Mouse (Mus musculus) kidney, embryonic 15.5 days (tissue): ENCODE measurements around the gene Rgs6. TPM values are rescaled to one million over a fixed set of nuclear protein-coding genes. Genes with fewer than 3 reads are reported as not detected.

Source experiments
- ATAC-seq: fragments of 200-750 bp; cut with Nextera tagmentation; replicated peaks from 2 replicates; pipeline ENCODE4 v1.8.0; 2017; ENCODE audit warnings: moderate TSS enrichment; ENCODE audit not compliant: low FRiP score
- H3K27ac ChIP-seq: fragments of 300-500 bp; sonication (generic); 2 replicates; pipeline ENCODE4 v1.5.1; 2015; ENCODE audit warnings: mild to moderate bottlenecking, inconsistent platforms
- H3K27me3 ChIP-seq: fragments of 300-500 bp; sonication (generic); 2 replicates; pipeline ENCODE4 v1.6.1; 2015; ENCODE audit warnings: inconsistent platforms
- H3K36me3 ChIP-seq: fragments of 300-500 bp; sonication (generic); 2 replicates; pipeline ENCODE4 v1.6.1; 2015; ENCODE audit warnings: inconsistent platforms
- H3K4me1 ChIP-seq: fragments of 300-500 bp; sonication (generic); 2 replicates; pipeline ENCODE4 v1.6.1; 2015; ENCODE audit warnings: inconsistent platforms
- H3K4me2 ChIP-seq: fragments of 300-500 bp; sonication (generic); 2 replicates; pipeline ENCODE4 v1.6.1; 2015; ENCODE audit warnings: moderate library complexity, mild to moderate bottlenecking, inconsistent platforms
- H3K4me3 ChIP-seq: fragments of 300-500 bp; sonication (generic); replicated peaks from 2 replicates; pipeline ENCODE4 v1.5.1; 2015; ENCODE audit warnings: mild to moderate bottlenecking, inconsistent platforms
- H3K9ac ChIP-seq: fragments of 300-500 bp; sonication (generic); 2 replicates; pipeline ENCODE4 v1.6.1; 2015; ENCODE audit warnings: mild to moderate bottlenecking, inconsistent platforms
- H3K9me3 ChIP-seq: fragments of 300-500 bp; sonication (generic); replicated peaks from 2 replicates; pipeline ENCODE4 v1.6.1; 2016; ENCODE audit warnings: inconsistent platforms
- WGBS: fragments of 180-500 bp; shearing (Covaris S2); methylation state at CpG from one replicate; pipeline ENCODE4 v1.1.7; 2015; ENCODE audit warnings: mixed read lengths; 5-methylcytosine and 5-hydroxymethylcytosine counted together
- polyA plus RNA-seq: library from polyadenylated mRNA; unstranded; fragments of >200 nt; fragmentation: Nextera tagmentation; extraction: Ambion mirVana; gene quantifications from 2 replicates; pipeline ENCODE4 v1.2.1, GENCODE M21; 2015

Gene Rgs6
- polyA plus RNA-seq, 1 experiment from 2014 or later = 1.8 TPM

GRCm38 (mm10) chr12:83136031-83136430, 547.9 kb downstream of the Rgs6 start:
- WGBS = 88% methylated on average over 5 of the region's 5 CpGs
- H3K4me3 ChIP-seq = no peak overlapping the region
- no peaks in the 10 kb centered on the region for H3K27me3 ChIP-seq
- no peaks in the 10 kb centered on the region for H3K9me3 ChIP-seq
- H3K4me1 ChIP-seq = peaks cover 10% of the 10 kb centered on the region; the same call in 1 of the 2 replicates
- H3K36me3 ChIP-seq = no peaks in the 10 kb centered on the region
- no peak overlapping the region for H3K4me2 ChIP-seq
- no peak for ATAC-seq
- no peak overlapping the region for H3K9ac ChIP-seq
- H3K27ac ChIP-seq = no peak overlapping the region

- no peaks in the 10 kb centered on the region for H3K36me3 ChIP-seq
Measured at GRCm38 (mm10) chr12:83136460-83136859, 548.4 kb downstream of the Rgs6 start.

DNA sequence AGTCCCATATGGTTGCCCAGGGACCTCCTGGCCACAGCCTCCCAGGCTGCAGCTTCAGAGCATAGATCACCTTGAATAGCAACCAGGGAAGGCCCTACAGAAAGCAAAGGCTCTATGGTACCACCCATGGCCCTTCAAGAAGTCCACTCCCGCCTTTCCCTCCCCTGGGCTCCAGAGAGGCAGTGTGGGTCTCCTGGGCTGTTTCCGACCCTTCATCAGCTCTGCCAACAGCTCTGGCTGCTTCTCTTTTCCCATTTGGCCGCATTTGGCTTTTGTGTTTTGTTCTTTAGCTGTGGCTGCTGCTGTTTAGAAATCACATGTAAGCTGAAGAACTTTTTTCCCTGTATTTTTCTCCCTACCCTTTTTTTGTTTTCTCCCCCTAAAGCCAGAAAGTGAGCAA, 548.9 kb downstream of the Rgs6 start:
- WGBS = 71% methylated on average over 3 of the region's 3 CpGs

More at GRCm38 (mm10) chr12:83136460-83136859, 548.4 kb downstream of the Rgs6 start:
- no peak overlapping the region for H3K4me3 ChIP-seq
- H3K27me3 ChIP-seq = no peaks in the 10 kb centered on the region
- no peak overlapping the region for H3K27ac ChIP-seq
- WGBS = 84% methylated on average over 2 of the region's 2 CpGs
- ATAC-seq = no peak
- H3K9ac ChIP-seq = no peak overlapping the region
- H3K9me3 ChIP-seq = no peaks in the 10 kb centered on the region
- H3K4me2 ChIP-seq = no peak overlapping the region
- peaks cover 10% of the 10 kb centered on the region; the same call in 1 of the 2 replicates for H3K4me1 ChIP-seq

GRCm38 (mm10) chr12:83141164-83141563, 553.1 kb downstream of the Rgs6 start:
- Histone ChIP-seq H3K27ac (no peak overlapping the region), H3K4me3 (no peak overlapping the region), H3K9ac (no peak overlapping the region), H3K36me3 (no peaks in the 10 kb centered on the region), H3K4me1 (no peaks in the 10 kb centered on the region), H3K4me2 (no peak overlapping the region), H3K9me3 (no peaks in the 10 kb centered on the region), H3K27me3 (no peaks in the 10 kb centered on the region)
- 56% methylated on average over 2 of the region's 2 CpGs for WGBS
- ATAC-seq = no peak

More for the DNA sequence above, 548.9 kb downstream of the Rgs6 start:
- ATAC-seq = no peak
- H3K4me3 ChIP-seq = no peak overlapping the region
- no peak overlapping the region for H3K9ac ChIP-seq
- no peaks in the 10 kb centered on the region for H3K9me3 ChIP-seq
- H3K4me1 ChIP-seq = peaks cover 10% of the 10 kb centered on the region; the same call in 1 of the 2 replicates
- no peaks in the 10 kb centered on the region for H3K36me3 ChIP-seq
- H3K27me3 ChIP-seq = no peaks in the 10 kb centered on the region
- H3K4me2 ChIP-seq = no peak overlapping the region
- no peak overlapping the region for H3K27ac ChIP-seq

- Histone ChIP-seq H3K9ac (no peak overlapping the region), H3K9me3 (no peaks in the 10 kb centered on the region), H3K27ac (no peak overlapping the region), H3K4me2 (no peak overlapping the region), H3K36me3 (no peaks in the 10 kb centered on the region), H3K4me1 (no peaks in the 10 kb centered on the region), H3K4me3 (no peak overlapping the region), H3K27me3 (no peaks in the 10 kb centered on the region)
- WGBS = 62% methylated on average over 2 of the region's 2 CpGs
- no peak for ATAC-seq
Measured at GRCm38 (mm10) chr12:83142507-83142906, 554.4 kb downstream of the Rgs6 start.

- no peak overlapping the region for H3K9ac ChIP-seq
Measured at GRCm38 (mm10) chr12:83143071-83143470, 555.0 kb downstream of the Rgs6 start.

GRCm38 (mm10) chr12:83143574-83143973, 555.5 kb downstream of the Rgs6 start:
- Histone ChIP-seq H3K4me3 (no peak overlapping the region), H3K9me3 (no peaks in the 10 kb centered on the region), H3K4me2 (no peak overlapping the region), H3K4me1 (no peaks in the 10 kb centered on the region), H3K27ac (no peak overlapping the region), H3K9ac (no peak overlapping the region), H3K36me3 (no peaks in the 10 kb centered on the region), H3K27me3 (no peaks in the 10 kb centered on the region)
- 86% methylated on average over 1 of the region's 1 CpGs for WGBS
- no peak for ATAC-seq

More at GRCm38 (mm10) chr12:83143071-83143470, 555.0 kb downstream of the Rgs6 start:
- H3K4me2 ChIP-seq = no peak overlapping the region
- ATAC-seq = no peak
- H3K4me3 ChIP-seq = no peak overlapping the region
- H3K4me1 ChIP-seq = no peaks in the 10 kb centered on the region
- no peaks in the 10 kb centered on the region for H3K27me3 ChIP-seq
- no peaks in the 10 kb centered on the region for H3K36me3 ChIP-seq
- no peaks in the 10 kb centered on the region for H3K9me3 ChIP-seq
- no peak overlapping the region for H3K27ac ChIP-seq
- WGBS = 50% methylated on average over 3 of the region's 3 CpGs

DNA sequence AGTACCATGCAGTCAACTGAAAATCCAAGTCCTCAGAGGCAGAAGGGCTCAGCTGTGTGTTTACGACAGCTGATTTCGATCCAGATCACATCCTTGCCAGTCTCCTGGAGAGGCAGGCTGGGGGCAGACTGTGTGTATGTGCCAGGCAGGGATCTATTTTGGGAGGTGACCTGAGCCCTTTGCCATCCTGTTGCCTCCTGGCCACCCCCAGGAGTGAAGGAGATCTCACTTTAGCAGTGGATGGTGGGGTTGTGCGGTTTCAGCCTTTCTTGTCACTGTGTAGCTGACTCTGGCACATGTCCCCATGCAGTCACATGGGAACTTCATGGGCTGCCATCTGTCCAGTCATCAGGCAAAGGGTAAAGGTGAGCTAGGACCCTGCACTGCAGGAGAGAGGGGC, 557.0 kb downstream of the Rgs6 start:
- ATAC-seq = no peak
- Histone ChIP-seq H3K4me3 (no peak overlapping the region), H3K9me3 (no peaks in the 10 kb centered on the region)

GRCm38 (mm10) chr12:83145902-83146301, 557.8 kb downstream of the Rgs6 start:
- H3K9me3 ChIP-seq = no peaks in the 10 kb centered on the region
- 86% methylated on average over 3 of the region's 3 CpGs for WGBS
- no peak overlapping the region for H3K4me2 ChIP-seq
- no peaks in the 10 kb centered on the region for H3K36me3 ChIP-seq
- no peak for ATAC-seq
- no peak overlapping the region for H3K27ac ChIP-seq
- no peak overlapping the region for H3K9ac ChIP-seq
- H3K4me1 ChIP-seq = no peaks in the 10 kb centered on the region
- H3K4me3 ChIP-seq = no peak overlapping the region
- H3K27me3 ChIP-seq = no peaks in the 10 kb centered on the region

More for the DNA sequence above, 557.0 kb downstream of the Rgs6 start:
- Histone ChIP-seq H3K4me1 (no peaks in the 10 kb centered on the region), H3K4me2 (no peak overlapping the region), H3K36me3 (no peaks in the 10 kb centered on the region), H3K9ac (no peak overlapping the region), H3K27ac (no peak overlapping the region), H3K27me3 (no peaks in the 10 kb centered on the region)
- WGBS = 84% methylated on average over 3 of the region's 3 CpGs

DNA sequence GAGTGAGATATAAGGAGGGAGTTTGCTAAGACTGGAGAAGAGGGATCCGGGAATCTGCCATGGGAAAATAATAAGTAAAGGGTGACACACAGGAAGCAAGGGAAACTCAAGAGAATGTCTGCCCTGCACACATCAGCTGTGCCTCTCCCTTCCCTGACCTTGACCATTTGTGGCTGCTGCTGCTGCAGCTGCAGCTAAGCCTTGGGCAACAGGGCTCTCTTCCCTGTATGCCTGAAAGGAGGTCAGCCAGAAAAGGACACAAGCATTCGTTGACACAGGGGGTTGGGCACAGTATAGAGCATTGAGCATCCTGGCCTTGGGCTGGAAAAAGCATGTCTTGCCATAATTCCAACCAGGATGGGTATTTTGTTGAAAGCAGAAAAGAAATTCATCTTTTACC, 558.8 kb downstream of the Rgs6 start:
- Histone ChIP-seq H3K4me1 (no peaks in the 10 kb centered on the region), H3K4me3 (no peak overlapping the region), H3K4me2 (no peak overlapping the region), H3K9ac (no peak overlapping the region), H3K27me3 (no peaks in the 10 kb centered on the region), H3K27ac (no peak overlapping the region), H3K36me3 (no peaks in the 10 kb centered on the region), H3K9me3 (no peaks in the 10 kb centered on the region)
- 50% methylated on average over 2 of the region's 2 CpGs for WGBS
- no peak for ATAC-seq

- Histone ChIP-seq H3K4me2 (no peak overlapping the region), H3K4me1 (no peaks in the 10 kb centered on the region), H3K9me3 (no peaks in the 10 kb centered on the region), H3K36me3 (no peaks in the 10 kb centered on the region), H3K9ac (no peak overlapping the region), H3K27ac (no peak overlapping the region), H3K27me3 (no peaks in the 10 kb centered on the region), H3K4me3 (no peak overlapping the region)
- no peak for ATAC-seq
- 86% methylated on average over 7 of the region's 7 CpGs for WGBS
Measured at GRCm38 (mm10) chr12:83150030-83150429, 561.9 kb downstream of the Rgs6 start.

- Histone ChIP-seq H3K27ac (no peak overlapping the region), H3K4me3 (no peak overlapping the region), H3K27me3 (no peaks in the 10 kb centered on the region), H3K36me3 (no peaks in the 10 kb centered on the region), H3K9me3 (no peaks in the 10 kb centered on the region), H3K4me1 (no peaks in the 10 kb centered on the region), H3K9ac (no peak overlapping the region), H3K4me2 (no peak overlapping the region)
- WGBS = 90% methylated on average over 9 of the region's 9 CpGs
- no peak for ATAC-seq
Measured at GRCm38 (mm10) chr12:83150813-83151212, 562.7 kb downstream of the Rgs6 start.

DNA sequence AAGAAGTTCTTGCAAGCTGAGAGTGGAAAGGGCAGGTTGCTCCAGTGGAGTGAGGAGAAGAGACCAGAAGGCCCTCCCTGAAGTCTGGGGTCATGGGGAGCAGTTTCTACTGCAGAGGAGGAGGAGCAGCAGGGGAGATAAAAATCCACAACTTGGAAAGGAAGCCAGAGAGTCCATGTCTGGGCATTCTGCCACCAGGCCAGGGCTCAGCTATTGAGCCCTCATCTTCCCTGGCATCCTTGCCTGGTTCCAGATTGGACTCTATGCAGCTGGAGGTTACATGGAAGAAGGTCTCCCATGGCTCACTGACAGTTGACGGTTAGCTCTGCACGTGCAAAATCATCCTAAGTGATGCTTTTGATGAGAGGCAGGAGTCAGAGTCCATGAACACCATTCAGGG, 563.4 kb downstream of the Rgs6 start:
- no peak for ATAC-seq
- Histone ChIP-seq H3K4me3 (no peak overlapping the region), H3K9me3 (no peaks in the 10 kb centered on the region), H3K27me3 (no peaks in the 10 kb centered on the region), H3K9ac (no peak overlapping the region), H3K4me2 (no peak overlapping the region), H3K4me1 (no peaks in the 10 kb centered on the region), H3K36me3 (no peaks in the 10 kb centered on the region), H3K27ac (no peak overlapping the region)
- 70% methylated on average over 2 of the region's 2 CpGs for WGBS
